Mouse (Mus musculus) adipocyte (in vitro differentiated cells): ENCODE results near the gene Cit.

Experiments used
- DNase-seq: peaks from one replicate; pipeline ENCODE4 v3.0.0-alpha.2; 2016; ENCODE audit warnings: low spot score

Gene Cit

DNA sequence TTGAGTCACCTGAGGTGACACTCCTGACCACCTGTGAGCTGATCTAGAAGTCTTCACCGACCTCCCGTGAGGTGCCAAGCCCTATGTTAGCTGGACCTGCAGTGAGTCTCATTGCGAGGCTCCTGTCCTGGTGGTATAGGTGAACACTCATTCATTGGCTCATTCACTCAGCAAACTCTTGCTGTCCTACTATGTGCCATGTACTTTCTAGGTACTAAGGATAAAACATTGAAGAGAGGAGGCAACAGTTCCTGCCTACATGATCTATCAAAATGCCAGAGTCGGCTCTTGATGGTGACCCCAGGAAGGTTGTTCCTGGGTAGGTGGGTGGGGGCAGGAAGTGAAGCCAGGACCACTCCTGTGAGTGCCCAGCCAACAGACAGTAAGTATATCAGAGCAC is 72.9 kb downstream of the Cit start:
- DNase-seq: no peak

DNA sequence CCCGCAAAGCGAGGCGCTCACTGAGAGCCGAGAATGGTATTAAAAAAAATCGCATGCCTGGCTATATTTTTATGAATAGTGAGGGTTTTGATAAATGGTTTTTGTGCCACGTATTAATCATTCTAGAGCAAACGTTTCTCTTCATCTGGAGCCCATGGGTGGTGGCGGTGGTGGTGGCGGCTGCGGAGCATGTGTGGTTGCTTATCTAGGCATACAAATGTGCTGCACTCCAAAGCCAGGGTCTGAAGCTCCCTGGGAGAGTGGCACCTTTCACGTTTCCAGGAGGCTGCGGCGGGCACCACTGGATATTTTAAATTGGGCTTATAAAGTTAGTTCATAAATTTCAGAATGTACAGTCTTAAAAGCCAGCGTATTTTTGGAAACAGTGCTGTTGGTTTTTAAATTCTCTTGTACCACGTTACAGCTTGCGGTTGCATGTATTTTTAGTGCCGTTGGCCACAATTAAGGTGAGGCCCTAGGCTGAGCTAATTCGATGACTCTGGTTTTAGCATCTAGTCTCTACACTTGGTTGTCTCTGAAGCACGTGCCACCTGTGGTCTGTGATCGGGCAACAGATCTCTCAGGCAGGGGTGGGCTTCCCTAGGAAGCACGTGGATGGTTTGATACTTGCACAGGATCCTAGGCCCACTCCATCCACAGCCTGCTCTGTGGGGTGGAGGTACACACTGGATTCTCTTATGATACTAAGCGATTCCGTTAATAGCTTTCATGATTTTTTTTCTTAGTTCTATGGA is 73.7 kb downstream of the Cit start:
- no peak for DNase-seq

DNA sequence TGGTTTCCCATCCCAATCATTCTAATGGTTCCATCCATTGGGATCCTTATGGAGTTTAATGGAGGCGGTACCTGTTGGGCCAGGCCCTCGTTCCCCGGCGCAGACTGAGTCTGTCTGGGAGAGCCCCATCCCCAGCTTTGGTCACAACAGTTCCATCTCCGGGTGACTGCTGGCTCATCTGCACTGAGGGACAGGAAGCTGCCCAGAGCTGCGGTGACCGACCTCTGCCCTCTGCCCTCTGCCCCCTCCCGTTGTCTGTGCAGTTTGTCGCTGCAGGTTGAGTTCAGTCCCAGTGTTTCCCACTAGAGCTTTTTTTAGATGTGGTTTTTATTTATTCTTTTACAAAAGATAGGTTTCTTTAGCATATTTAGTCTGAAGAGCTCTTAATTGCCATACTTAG is 76.9 kb downstream of the Cit start:
- DNase-seq: no peak

DNA sequence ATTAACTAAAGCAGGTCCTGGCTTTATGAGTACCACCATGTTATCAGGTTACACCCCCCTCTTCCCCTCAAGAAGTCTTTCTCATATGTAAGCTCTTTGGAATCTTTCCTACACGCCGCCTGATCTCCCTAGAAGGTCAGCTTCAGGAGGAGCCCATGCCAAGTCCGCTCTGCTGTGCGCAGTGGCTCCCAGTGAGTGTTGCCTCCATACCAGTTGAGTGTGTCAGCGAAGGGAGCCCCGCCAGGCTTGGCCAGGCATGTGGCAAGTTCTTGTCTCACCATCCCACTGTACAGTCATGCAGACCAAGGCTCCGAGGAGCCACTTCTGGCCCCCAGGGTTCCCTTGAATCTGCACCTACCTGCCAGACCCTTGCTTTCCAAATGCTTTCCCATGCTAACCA is 79.9 kb downstream of the Cit start:
- no peak for DNase-seq

DNA sequence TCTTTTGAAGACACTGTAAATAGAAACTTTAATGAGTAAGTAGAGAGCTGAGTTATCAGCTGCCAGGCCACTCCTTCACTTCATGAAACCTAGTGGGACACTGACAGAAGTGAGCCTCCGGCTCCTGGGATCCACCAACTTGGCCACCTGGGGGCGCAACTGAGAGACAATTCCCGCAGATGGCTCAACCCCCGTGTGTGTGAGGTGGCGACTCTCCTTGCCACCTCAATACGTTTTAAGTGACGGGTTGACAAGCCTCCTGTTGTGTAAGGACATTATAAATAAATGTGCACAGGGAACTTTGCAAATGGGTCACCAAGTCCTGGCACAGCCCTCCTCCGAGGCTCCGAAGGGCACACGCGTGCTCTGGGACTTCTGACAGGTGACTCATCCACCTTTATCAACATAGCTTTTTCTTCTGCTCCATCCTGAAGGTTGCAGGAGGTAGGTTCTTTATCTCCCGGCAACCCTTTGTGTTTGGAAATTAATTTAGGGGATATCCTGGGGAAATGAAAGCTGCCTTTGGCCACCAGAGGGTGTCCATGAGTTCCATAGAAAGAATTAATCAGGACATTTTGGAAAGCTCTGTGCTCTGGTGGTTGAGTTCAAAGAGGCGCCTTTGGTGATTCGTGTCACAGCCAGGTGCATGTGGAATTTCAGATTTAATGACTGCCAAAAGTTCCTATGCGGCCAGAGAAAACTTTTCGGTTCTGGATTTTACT is 83.9 kb downstream of the Cit start:
- peak; percentile 3 for DNase-seq

DNA sequence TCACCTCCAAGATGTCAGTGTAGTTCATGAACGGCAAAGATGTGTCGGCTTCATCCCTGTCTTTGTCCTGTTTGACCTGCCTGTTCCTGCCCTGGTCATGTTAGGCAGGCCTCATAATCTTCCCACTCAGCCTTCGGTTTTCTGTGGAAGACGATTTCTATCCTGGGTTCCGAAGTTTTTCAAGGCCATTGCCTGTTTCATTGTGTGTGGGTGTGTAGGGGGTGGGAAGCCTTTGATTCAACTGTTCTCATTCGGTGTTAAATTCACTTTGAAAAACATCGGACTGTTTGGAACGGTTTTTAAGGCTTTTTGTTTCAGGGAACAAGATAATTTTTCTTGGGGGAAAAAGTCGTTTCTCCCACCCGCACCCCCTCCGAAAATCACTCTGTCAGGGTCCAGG is 87.2 kb downstream of the Cit start:
- DNase-seq: no peak

DNA sequence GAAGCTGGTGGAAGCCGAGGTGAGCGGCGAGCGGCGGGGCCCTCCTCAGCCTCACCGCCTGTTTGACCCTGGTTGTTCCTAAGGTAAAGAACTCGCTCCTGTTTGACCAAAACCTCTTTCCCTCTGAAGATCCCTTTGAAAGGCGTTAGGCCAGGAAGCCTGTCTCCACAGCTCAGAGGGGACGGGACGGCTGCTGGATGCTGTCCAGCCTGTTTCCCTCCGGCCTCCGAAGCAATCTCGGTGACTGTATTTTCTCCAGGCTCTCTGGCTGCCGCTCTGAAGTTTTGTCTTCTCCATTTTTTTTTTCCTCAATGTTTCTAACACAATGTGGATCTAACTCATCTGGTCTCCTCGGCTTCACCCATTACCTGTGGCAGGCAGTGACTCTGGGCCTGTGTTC is 91.8 kb downstream of the Cit start:
- no peak for DNase-seq

DNA sequence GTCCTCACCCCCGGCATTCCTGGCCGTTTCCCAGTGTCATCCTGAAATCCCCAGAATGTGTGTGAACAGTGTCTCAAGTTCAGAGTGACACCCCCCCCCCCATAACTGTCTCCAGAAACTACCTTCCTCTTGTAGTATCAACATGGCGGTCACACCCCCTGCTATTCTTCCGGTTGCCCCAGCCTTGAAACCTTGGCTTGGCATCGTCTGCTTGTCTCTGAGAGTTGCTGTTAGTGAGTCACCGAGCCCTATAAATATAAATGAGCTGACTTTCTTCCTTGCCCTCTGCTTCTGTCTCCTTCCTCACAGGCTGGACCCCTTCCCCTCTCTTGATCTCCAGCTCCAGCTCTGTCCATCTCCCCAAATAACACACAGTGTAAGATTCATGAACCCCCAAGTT is 92.5 kb downstream of the Cit start:
- DNase-seq: no peak

DNA sequence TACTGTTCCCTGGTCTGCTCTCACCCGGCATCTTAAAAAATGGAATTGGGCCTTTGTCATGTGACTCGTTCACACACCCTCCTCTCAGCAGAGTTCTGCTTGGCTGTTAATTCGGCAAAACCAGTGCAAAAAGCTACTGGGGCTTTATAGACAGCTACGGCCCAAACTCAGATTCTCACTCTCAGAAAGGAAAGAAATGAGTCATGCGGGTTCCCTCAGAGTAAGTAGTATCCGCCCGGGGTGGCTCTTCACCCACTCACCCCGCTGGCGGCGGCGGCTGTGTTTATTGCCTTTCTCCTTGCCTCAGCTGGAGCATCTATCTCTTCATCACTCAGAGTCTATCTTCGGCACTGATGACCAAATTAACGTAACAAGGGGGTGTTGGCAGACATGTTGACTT is 93.9 kb downstream of the Cit start:
- DNase-seq: no peak

DNA sequence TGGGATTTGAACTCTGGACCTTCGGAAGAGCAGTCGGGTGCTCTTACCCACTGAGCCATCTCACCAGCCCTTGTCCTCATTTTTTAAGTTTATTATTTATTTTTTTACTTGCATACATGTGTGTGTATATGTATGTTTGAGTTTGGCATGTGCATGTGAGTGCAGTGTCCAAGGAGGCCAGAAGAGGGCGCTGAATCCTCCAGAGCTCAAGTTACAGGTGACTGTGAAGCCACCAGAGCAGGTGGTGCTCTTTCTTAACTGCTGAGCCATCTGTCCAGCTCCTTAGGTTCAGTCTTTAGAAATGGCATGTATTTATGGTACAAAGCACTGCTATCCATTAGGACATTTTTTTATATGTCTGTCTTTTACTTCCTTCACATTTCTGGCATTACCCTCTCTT is 97.3 kb downstream of the Cit start:
- DNase-seq: no peak

DNA sequence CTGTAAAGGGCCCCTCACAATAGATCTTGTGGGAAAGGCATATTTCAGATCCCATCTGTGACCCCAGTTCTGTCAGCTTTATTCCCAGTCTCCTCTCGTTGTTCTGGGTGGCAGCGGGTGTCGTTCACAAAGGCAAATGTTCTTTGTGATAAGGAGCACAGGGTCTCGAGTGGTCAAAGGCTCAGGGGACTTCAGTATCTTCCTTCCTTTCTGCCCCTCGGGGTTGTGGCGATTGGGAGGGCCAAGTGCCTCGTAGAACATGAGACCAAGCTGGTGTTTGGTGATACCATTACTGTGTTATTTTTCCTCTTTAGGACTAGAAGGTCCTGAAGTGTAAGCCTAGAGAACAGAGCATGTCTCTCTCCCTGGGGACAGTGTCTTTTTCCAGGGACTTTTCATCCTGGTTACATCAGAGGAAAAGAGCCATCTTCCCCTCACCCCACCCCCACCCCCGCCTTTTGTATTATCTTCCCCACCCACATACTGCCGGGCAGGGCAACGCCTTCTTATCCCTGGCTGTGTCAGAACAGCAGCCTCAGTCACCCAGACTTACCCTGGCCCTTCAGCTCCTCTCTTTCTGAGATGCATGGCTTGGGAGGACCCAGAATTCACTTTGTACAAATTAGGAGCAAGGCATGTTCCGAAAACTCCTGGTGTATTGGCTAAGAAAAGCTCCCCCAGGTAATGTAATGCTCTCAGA is 99.9 kb downstream of the Cit start:
- DNase-seq: no peak

DNA sequence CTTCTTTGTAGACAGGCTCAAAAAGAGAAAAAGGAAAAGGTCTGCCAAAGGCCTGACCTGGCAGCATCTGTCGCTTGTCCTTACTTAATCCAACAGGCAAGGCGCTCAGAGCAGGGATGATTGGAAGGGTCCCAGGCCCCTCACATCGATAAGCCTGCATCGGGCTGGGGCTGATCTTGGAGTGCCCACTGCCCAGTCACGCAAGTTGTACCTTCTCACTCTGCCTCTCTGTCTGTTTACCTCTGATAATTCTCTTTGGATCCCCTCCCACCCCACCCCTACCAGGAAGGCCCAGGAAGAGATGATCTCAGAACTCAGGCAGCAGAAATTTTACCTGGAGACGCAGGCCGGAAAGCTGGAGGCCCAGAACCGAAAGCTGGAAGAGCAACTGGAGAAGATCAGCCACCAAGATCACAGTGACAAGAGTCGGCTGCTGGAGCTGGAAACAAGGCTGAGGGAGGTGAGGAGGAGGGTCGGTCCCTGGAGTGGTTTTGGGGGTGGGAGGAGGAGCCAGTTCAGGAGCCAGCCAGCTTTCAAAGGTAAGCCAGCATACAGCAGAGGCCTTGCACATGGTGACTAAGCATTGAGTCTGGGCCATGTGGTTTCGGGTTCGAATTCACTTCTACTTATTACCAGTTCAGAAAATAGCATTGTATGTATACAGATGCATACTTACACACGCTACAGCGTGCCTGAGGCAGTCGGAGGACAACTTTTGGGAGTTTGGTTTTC is 102.7 kb downstream of the Cit start:
- DNase-seq: no peak

DNA sequence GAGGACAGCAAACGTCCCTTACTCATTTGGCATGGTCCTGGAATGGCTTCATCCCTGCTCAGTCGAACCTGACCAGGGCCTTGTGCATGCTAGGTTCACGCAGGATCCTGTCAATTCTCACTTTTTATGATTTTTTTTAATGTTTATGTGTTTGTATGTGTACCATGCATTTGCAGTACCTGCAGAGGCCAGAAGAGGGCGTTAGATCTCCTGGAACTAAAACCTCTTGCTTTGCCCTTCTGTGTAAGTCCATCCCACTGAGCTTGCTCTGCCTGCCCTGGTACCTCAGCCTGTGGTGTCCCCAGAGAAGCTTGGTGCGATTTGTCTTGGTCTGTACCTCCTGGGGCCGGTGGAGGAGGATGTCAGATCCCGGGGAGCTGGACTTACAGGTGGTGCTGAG is 105.9 kb downstream of the Cit start:
- DNase-seq: no peak

DNA sequence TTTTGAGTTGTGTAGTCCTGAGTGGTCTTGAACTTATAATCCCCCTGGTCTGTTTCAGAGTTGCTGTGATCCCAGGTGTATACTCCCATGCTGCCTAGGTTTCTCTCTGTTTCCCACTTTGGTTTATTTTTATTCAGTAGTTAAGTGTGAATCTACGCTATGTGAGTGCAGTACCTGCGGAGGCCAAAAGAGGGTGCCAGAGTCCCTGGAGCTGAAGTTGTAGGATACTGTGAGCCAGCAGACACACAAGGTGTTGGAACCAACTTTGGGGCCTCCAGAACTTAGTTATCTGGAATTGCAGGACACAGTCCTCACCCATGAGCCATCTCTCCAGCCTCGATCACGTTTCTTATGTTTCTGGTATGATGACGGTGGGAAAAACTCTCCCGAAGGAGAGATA is 108.1 kb downstream of the Cit start:
- no peak for DNase-seq

DNA sequence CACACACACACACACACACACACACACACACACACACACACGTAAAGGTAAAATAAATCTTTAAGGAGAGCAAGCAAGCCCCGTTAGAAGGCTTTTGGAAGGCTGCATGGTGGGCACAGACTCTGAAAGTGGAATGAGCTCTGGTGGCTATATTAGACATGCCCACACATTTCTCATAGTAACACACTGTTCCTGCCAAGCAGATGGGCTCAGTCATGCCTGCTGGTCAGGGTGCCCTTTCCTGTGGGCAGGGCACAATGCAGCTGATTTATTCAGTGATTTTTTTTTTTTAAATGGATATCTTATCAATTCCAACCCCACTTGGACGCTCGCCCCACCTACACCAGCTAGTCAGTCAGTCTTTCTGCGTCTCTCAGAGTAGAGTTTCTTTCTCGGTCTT is 109.0 kb downstream of the Cit start:
- DNase-seq: no peak

DNA sequence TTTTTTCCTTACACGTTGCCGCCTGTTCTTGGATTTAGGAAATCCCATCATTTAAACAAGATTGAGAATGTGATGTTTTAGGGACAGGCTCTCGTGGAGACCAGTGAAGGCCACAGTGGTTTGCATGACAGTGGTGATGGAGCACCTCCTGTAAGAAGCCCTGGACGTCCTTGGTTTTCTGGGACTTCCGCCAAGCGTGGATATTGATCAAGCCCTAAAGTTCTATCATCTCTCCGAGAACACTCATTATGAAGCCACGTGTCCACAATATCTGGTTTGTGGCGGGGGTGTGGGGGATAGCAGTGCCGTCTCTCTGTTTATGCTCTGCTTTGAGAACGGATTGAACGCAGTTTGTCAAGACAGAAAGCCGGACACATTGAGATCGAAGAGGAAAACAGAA is 109.5 kb downstream of the Cit start:
- DNase-seq: no peak

DNA sequence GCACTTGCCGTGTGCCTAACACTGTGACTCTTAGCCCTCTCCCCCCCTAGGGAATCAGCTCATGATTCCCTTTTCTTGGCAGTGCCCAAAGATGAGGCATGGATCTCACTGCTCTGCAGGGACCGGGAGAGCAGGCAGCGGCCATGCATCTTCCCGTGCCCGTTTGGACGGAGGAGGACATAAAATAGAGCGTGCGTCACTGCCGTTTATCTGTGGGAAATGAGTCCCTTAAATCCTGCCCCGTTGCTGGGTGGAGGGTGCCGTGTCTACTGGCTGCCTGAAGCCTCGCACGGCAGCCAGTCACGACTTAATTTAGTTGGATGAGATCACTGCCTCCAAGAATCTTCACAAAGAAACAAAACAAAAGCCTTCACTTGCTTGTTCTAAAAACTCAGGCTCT is 110.1 kb downstream of the Cit start:
- no peak for DNase-seq

DNA sequence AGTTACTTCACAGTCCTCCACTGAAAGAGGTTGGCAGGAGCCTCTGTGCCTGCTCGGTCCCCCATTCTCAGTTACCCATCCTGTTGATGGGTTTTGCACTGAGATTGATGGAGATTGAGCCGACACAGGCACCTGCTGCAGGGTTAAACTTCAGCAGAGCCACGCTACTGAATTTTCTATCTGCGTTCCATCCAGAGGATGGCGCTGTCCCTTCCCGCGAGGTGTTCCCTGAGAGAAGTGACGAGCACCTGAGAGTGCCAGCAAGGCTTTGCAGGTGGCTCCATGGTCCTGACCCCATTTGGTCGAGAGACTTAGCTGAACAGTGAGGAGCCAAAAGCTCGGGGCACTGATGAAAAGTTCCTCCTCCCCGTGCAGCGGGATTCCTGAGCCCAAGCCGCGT is 111.0 kb downstream of the Cit start:
- no peak for DNase-seq

DNA sequence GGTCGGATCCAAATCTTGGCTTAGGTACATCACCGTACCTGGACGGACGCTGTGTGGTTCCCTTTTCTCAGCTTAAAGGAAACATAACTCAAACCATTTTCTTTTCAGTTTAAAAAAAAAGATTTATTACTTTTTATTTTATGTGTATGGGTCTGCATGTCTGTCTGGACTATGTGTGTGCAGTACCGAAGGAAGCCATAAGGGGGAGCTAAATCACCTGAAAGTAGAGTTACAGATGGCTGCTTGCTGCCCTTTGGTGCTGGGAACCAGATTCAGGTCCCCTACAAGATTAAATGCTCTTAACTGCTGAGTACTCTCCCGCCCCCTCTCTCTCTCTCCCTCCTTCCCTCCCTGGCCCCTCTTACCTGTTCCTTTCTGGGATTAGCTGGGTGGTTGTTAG is 112.1 kb downstream of the Cit start:
- no peak for DNase-seq

DNA sequence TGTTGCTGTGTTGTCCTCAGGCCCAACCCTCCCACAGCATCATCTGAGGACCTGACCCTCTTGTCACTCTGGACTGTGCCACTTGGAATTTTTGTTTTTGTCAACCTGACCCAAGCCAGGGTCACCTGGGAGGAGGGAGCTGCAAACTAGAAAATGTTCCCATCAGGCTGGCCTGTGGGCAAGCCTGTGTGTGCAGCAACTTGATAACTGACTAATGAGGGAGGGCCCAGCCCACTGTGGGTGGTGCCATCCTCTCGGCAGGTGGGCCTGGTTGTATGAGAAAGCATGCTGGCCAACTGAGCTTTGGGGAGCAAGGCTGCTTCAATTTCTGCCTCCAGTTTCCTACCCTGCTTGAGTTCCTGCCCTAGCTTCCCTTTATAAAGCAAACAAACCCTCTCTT is 113.3 kb downstream of the Cit start:
- DNase-seq: no peak

DNA sequence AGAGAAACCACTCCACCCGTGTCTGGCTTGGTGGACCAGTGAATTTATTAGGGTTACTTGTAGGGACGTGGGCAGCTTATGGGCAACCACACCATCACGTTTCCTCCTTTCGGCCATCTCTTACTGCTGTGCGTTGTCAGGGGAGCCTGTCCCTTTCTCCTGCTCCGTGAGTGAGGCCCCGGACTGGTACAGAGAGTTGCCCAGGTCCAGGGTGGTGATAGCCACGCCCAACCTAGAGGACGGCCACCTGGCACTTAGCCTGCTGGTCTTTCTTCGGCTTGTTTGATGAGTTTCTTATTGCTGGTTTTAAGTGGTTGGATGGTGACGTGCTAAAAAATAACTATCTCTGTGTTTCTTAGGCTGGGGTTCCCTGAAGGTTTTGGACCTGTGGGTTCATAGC is 113.7 kb downstream of the Cit start:
- no peak for DNase-seq

DNA sequence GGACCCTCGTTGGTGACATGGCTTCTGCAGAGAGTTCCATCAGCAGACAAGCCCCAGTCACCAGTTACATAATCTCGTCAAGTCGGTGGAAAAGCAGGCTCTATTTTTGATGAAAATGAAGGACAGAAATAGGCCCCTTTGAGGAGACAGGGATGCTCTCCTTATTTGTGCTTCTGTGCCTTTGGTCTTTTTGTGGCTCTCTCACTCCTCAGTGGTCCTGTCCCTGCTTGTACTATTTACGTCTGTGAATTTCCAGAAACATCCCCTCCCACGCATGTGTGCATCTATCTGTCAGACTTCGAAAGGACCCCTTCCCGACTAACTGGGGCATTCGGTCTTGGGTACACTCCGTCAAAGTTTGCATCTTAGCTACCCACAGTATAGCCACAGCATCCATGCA is 116.7 kb downstream of the Cit start:
- DNase-seq: no peak

DNA sequence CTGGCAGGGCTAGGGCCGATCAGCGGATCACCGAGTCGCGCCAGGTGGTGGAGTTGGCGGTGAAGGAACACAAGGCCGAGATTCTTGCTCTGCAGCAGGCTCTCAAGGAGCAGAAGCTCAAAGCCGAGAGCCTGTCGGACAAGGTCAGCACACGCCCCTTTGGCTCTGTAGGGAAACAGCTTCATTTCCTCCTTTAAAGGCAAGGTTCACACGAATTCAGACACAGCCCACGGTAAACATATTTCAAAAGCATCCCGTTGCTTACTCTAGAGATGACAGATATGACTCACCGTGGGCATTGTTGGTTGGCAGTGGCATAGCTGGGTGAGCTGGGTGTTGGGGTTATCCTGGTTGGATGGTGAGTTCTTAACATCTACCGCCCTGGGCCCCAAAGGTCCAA is 126.2 kb downstream of the Cit start:
- DNase-seq: no peak
